Mouse (Mus musculus) hindbrain, embryonic 11.5 days (tissue): ENCODE data around the gene Olfr1404. TPM values are rescaled to one million over a fixed set of nuclear protein-coding genes. Genes with fewer than 3 reads are reported as not detected.

ENCODE experiments used
- ATAC-seq: fragments of 200-750 bp; cut with Nextera tagmentation; 2 replicates; pipeline ENCODE4 v1.8.0; 2017; ENCODE audit warnings: mild to moderate bottlenecking, moderate TSS enrichment, moderate library complexity; ENCODE audit not compliant: low FRiP score
- DNase-seq: peaks from one replicate; pipeline ENCODE4 v3.0.0-alpha.2; 2015; ENCODE audit warnings: low spot score
- H3K27ac ChIP-seq: fragments of 300-500 bp; sonication (generic); 2 replicates; pipeline ENCODE4 v1.5.1; 2014; ENCODE audit warnings: mild to moderate bottlenecking, low read depth, low read length
- H3K27me3 ChIP-seq: fragments of 300-500 bp; sonication (generic); 2 replicates; pipeline ENCODE4 v1.6.1; 2014; ENCODE audit warnings: mild to moderate bottlenecking, low read length, moderate library complexity, mixed read lengths; ENCODE audit not compliant: control insufficient read depth, insufficient read depth
- H3K36me3 ChIP-seq: fragments of 300-500 bp; sonication (generic); 2 replicates; pipeline ENCODE4 v1.6.1; 2014; ENCODE audit warnings: mild to moderate bottlenecking, low read length, moderate library complexity, mixed read lengths; ENCODE audit not compliant: control insufficient read depth, insufficient read depth
- H3K4me1 ChIP-seq: fragments of 300-500 bp; sonication (generic); replicated peaks from 2 replicates; pipeline ENCODE4 v1.6.1; 2014; ENCODE audit warnings: low read length, mixed read lengths; ENCODE audit not compliant: control insufficient read depth, insufficient read depth
- H3K4me2 ChIP-seq: fragments of 300-500 bp; sonication (generic); replicated peaks from 2 replicates; pipeline ENCODE4 v1.6.1; 2014; ENCODE audit warnings: mild to moderate bottlenecking, low read depth, low read length
- H3K4me3 ChIP-seq: fragments of 300-500 bp; sonication (generic); 2 replicates; pipeline ENCODE4 v1.5.1; 2014; ENCODE audit warnings: low read depth, low read length
- H3K9ac ChIP-seq: fragments of 300-500 bp; sonication (generic); 2 replicates; pipeline ENCODE4 v1.6.1; 2014; ENCODE audit warnings: low read depth, low read length
- H3K9me3 ChIP-seq: fragments of 300-500 bp; sonication (generic); 2 replicates; pipeline ENCODE4 v1.6.1; 2016; ENCODE audit warnings: low read length; ENCODE audit not compliant: control insufficient read depth
- WGBS: fragments of 180-500 bp; shearing (Covaris S2); extraction: QIAGEN DNeasy Blood & Tissue Kit; methylation state at CpG from one replicate; pipeline ENCODE4 v1.1.7; 2014; 5-methylcytosine and 5-hydroxymethylcytosine counted together
- polyA plus RNA-seq: library from polyadenylated mRNA; unstranded; fragments of >200 nt; fragmentation: Nextera tagmentation; extraction: Ambion mirVana; gene quantifications from 2 replicates; pipeline ENCODE4 v1.2.1, GENCODE M21; 2014

Gene Olfr1404
- polyA plus RNA-seq, 1 experiment from 2014 or later: not detected

DNA sequence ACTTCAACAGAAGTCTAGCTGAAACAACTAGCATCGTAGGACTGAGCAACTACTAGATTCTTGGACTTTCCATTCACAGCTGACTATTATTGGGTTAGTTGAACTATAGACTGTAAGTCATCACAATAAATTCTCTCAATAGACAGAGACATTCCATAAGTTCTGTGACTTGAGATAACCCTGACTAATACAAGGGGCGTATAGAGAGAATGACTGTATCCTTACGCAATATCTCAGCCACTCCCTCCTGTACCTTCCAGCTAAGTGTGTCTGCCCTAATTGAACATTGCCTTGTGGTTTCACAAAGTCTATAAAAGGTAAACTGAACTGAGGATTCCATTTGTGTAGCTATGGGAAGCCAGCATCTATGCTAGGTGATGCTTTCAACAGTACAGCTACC, 37.7 kb downstream of the Olfr1404 start:
- DNase-seq (no peak), ATAC-seq (no peak)
- Histone ChIP-seq H3K27ac (no peak overlapping the region), H3K4me1 (no peaks in the 10 kb centered on the region), H3K27me3 (no peaks in the 10 kb centered on the region), H3K9ac (no peak overlapping the region), H3K4me3 (no peak overlapping the region), H3K36me3 (no peaks in the 10 kb centered on the region), H3K9me3 (no peaks in the 10 kb centered on the region), H3K4me2 (no peak overlapping the region)
- WGBS: 93% methylated on average over 3 of the region's 3 CpGs

GRCm38 (mm10) chr1:173265701-173266100, 53.5 kb downstream of the Olfr1404 start, which contains the start of gene Olfr418:
Gene Olfr418, plus strand, starts transcription at chr1:173266001.
- Histone ChIP-seq H3K36me3 (no peaks in the 10 kb centered on the region), H3K4me3 (no peak within 1 kb of the TSS), H3K9ac (no peak within 1 kb of the TSS), H3K27ac (no peak within 1 kb of the TSS), H3K4me1 (no peaks in the 10 kb centered on the region), H3K27me3 (no peaks in the 10 kb centered on the region), H3K4me2 (no peak within 1 kb of the TSS), H3K9me3 (no peaks in the 10 kb centered on the region)
- DNase-seq: no peak
- ATAC-seq: no peak

Other genes starting within 250 kb of the Olfr1404 start
- not detected in 2 replicates for gene Olfr1408, start 75.0 kb upstream of the Olfr1404 start, polyA plus RNA-seq
- gene Olfr1406, start 21.8 kb upstream of the Olfr1404 start, polyA plus RNA-seq: not detected in 2 replicates
- gene Olfr218, start 14.6 kb upstream of the Olfr1404 start, polyA plus RNA-seq: not detected in 2 replicates
- not detected in 2 replicates for gene Fcer1a, start 14.8 kb downstream of the Olfr1404 start, polyA plus RNA-seq
- not detected in 2 replicates for gene Olfr418, start 53.6 kb downstream of the Olfr1404 start, polyA plus RNA-seq
- not detected in 2 replicates for gene Mptx2, start 65.4 kb downstream of the Olfr1404 start, polyA plus RNA-seq
- 5.6 and 6.4 TPM in 2 replicates for gene Ackr1, start 121.4 kb downstream of the Olfr1404 start, polyA plus RNA-seq
- 3.0 and 4.1 TPM in 2 replicates for gene Aim2, start 138.5 kb downstream of the Olfr1404 start, polyA plus RNA-seq
- 29.8 and 30.7 TPM in 2 replicates for gene Cadm3, start 155.3 kb downstream of the Olfr1404 start, polyA plus RNA-seq